Mouse (Mus musculus): Measurements from ENCODE around the gene Dgkh.
A peak's percentile ranks its signal among the peaks of the same experiment; 100 is the strongest.

Dgkh gene

DNA sequence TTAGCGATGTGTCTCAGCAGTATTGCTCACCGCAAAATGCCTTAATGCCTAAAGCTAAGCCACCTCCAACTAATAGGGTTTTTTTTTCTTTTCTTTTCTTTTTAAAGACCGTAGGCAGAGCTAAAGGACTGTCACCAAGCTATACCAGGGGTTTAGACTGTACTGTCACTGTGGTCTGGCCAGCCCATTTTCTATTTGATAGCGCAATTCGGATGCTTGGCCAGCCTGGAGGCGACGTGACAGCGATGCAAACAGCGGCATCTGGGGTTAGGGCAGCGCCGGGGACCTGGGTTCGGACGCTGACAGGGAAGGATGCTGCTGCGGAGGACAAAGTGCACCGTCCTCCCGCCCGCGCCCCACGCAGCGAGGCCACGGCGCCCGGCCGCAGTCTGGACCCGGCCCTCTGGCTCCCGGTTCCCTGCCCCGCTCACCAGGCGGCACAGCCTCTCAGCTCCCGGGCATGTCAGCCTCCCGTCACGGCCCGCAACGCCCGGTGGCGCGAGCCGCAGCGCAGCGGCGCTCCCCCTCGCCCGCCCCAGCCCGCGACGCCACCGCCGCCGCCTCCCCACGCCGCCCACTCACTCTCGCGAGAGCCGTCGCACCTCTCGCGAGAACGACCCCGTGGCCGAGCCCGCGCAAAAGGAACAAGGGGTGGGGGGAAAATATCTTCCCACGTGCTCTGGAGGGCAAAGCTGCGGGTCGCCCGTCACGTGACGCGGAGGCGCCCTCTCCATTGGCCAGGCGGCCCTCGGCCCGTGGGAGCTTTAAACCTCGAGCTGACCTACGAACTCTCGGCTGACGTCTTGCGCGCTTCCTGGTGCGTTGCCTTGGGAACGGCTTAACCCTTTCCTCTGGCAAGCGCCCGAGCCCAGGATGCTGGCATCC is 196.1 kb downstream of the Dgkh start, which contains the start of gene Akap11:
Gene Akap11 (minus strand): TSS at position 528 of the 885 bp plus-strand sequence.
- DNase-seq (ENCODE audit: low spot score), result peak; percentile 97

- no peak for DNase-seq (ENCODE audit: low spot score)
Observed at GRCm38 (mm10) chr14:78535366-78535765, 197.2 kb downstream of the Dgkh start.

- no peak for DNase-seq (ENCODE audit: low spot score)
Observed at GRCm38 (mm10) chr14:78534651-78535050, 197.9 kb downstream of the Dgkh start.

GRCm38 (mm10) chr14:78533701-78534100 is 198.9 kb downstream of the Dgkh start:
- DNase-seq (ENCODE audit: low spot score), result no peak

- DNase-seq (ENCODE audit: low spot score), result no peak
Observed at GRCm38 (mm10) chr14:78532345-78532744, 200.2 kb downstream of the Dgkh start.

DNA sequence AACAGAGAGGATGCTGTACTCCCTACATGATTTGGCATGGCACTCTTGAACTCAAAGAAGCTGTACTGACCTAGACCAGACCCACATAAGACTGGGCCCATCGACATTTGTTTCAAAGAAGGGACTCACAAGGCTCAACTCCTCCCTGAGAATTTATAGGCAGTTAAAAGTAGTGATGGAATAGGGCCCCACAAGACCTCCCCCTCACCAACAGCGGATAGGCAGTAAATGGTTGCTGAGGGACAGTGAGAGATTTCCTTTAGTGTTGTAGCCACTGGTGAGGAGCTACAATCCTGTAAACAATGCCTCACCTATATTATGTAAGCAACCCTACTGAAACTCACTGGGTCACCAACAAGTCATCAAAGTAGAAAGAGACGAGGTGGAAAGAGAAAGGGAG is 202.3 kb downstream of the Dgkh start:
- DNase-seq (ENCODE audit: low spot score), result no peak

GRCm38 (mm10) chr14:78528461-78529425 is 203.8 kb downstream of the Dgkh start:
- DNase-seq (ENCODE audit: low spot score), result no peak

GRCm38 (mm10) chr14:78526907-78527306 is 205.7 kb downstream of the Dgkh start:
- DNase-seq (ENCODE audit: low spot score), result no peak

DNA sequence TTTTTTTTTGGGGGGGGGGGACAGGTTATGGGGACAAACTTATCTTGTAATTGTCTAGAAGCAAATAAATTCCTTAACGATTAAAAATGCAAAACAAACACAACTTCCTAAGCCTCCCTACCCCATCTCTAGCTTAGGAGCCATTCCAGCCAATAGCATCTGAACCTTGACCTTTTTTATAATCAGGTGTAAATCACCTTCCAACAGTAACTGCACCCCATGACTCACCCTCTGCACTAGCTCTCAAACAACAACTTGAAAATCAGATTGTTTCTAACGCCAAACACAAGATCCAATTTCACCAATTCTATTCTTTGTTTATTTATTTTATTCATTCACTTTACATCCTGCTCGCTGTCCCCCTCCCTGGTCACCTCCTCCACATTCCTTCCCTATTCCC is 206.1 kb downstream of the Dgkh start:
- no peak for DNase-seq (ENCODE audit: low spot score)

DNA sequence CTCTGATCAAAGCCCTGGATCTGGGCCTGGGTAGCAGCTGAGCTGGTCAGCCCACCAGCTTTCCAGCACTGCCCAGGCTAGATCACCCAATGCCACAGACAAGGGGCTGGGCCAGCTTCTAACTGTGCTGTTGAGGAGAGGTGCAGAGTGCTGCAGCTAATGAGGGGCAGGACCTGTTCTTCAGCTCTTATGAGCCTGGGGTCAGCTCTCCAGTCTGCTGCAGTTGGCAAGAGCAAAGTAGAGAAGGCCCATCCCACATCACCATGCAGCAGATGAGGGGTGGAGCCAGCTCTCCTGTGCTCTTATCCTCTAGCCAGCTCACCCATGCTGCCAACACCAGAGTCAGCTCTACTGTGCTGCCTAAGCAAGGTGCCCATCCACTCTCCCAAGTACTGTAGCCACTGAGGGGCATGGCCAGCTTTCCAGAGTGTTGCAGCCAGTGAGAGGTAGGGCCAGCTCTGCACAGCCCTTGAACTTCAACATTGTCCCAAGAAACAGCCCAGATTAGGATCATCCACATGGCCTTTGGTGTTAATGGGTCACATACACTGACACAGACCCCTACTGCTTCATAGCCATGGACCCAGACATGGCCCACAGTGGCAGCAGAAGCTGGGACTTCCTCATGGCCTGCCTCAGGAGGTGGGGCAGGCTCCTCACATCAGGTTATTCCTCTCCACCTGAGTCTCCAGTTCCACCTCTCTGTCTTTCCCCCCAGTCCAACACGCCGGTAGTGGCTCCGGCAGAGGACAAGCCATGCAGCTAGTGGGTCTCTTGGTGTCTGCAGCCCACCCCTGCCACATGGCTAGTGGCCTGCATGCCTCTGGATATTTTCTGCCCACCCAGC is 206.7 kb downstream of the Dgkh start:
- DNase-seq (ENCODE audit: low spot score), result no peak

DNA sequence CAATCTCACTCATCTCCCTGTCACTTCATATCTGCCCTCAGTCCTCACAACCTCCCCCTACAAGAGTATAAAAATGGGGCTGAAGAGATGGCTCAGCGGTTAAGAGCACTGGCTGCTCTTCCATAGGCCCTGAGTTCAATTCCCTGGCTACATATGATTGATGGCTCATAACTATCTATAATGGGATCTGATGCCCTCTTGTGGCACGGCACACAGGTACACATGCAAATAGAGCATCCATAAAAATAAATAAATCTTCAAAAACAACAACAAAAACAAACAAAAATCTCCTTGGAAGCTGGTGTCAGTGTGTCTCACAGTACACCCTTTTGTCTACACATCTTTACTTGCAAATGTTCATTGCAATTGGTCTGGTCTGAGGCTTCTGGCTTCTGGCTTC is 207.5 kb downstream of the Dgkh start:
- DNase-seq (ENCODE audit: low spot score), result no peak

DNA sequence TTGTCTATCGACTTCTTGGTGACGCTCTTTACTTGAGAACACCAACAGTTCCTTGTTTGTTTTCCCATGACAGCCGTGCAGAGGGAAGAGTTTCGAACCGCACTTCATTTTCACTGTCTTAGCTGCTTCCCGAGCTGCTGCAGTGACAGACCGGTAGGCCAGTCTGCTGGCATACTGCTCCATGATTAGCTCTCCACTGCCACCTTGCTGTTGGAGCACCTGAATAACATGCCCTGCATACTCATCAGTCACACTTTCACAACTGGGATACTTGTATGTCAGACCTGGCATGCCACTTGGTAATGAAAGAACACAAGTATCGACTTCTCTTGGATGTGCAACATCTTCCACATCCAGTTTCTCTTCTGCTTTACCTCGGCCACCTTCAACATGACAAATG is 221.9 kb downstream of the Dgkh start:
- no peak for DNase-seq (ENCODE audit: low spot score)

DNA sequence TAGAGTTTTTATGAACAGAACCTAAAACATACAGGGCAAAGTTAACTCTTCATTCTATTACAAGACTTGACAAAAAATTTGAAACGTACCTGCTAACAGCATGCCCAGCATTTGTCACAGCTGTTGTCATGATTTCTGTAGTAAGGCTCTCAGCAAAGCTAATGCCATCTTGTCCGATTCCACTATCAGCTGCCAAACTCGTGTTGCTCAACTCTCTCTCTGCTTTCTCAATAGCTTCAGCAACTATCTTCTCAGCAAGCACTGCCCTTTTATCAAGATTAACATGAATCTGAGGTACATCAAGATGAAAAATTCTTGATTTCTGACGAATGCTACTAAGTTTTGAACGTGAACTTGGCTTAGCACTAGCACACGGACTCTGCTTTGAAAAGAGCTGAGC is 222.8 kb downstream of the Dgkh start:
- no peak for DNase-seq (ENCODE audit: low spot score)

Data from layer of hippocampus, adult 11-12 months (tissue).